Mouse (Mus musculus) MEL (cell line): Measurements from ENCODE around the gene Flrt2. TPM values are rescaled to one million over a fixed set of nuclear protein-coding genes. Genes with fewer than 3 reads are reported as not detected.

ENCODE experiments used
- DNase-seq: peaks from one replicate; pipeline ENCODE4 v3.0.0; 2011; ENCODE audit warnings: low read depth, low spot score
- H3K27ac ChIP-seq: 2 replicates; pipeline ENCODE4 v1.5.1; 2012; ENCODE audit warnings: low read depth, mild to moderate bottlenecking, control low read depth, low read length, moderate library complexity; ENCODE audit not compliant: control insufficient read depth
- H3K27me3 ChIP-seq, 2 experiments: fragments of 150-350 bp in 1 of 2; sonication (generic) in 1 of 2; 2 replicates each; pipeline ENCODE4 v1.6.1; 2012; ENCODE audit warnings: low read length in 2 of 2, mild to moderate bottlenecking in 2 of 2, improper control_type of control experiment in 1 of 2, moderate library complexity in 1 of 2; ENCODE audit not compliant: insufficient read depth in 2 of 2, control insufficient read depth in 1 of 2
- H3K36me3 ChIP-seq, 2 experiments: 2 replicates each; pipeline ENCODE4 v1.6.1; 2012 to 2014; ENCODE audit warnings: low read length in 2 of 2, improper control_type of control experiment in 1 of 2, inconsistent platforms in 1 of 2, mild to moderate bottlenecking in 1 of 2; ENCODE audit not compliant: insufficient read depth in 2 of 2, control insufficient read depth in 1 of 2
- H3K4me1 ChIP-seq, 2 experiments: fragments of 150-350 bp in 1 of 2; sonication (generic) in 1 of 2; 2 replicates each; pipeline ENCODE4 v1.6.1; 2012; ENCODE audit warnings: low read length in 2 of 2, improper control_type of control experiment in 1 of 2, mild to moderate bottlenecking in 1 of 2; ENCODE audit not compliant: insufficient read depth in 2 of 2, control insufficient read depth in 1 of 2
- H3K4me3 ChIP-seq, 2 experiments: fragments of 150-350 bp in 1 of 2; sonication (generic) in 1 of 2; 2 replicates each; pipeline ENCODE4 v1.5.1; 2012; ENCODE audit warnings: low read depth in 2 of 2, low read length in 2 of 2, mild to moderate bottlenecking in 2 of 2, moderate library complexity in 2 of 2, control low read depth in 1 of 2, improper control_type of control experiment in 1 of 2; ENCODE audit not compliant: control insufficient read depth in 1 of 2, insufficient read depth in 1 of 2
- H3K79me2 ChIP-seq: 2 replicates; pipeline ENCODE4 v1.6.1; 2012; ENCODE audit warnings: mild to moderate bottlenecking, low read length, moderate library complexity; ENCODE audit not compliant: control insufficient read depth, poor library complexity, insufficient read depth
- H3K9ac ChIP-seq: 2 replicates; pipeline ENCODE4 v1.6.1; 2012; ENCODE audit warnings: low read depth, mild to moderate bottlenecking, control low read depth, low read length, moderate library complexity; ENCODE audit not compliant: control insufficient read depth, poor library complexity, severe bottlenecking
- H3K9me3 ChIP-seq: fragments of 150-350 bp; sonication (generic); replicated peaks from 2 replicates; pipeline ENCODE4 v1.6.1; 2012; ENCODE audit warnings: mild to moderate bottlenecking, low read length, improper control_type of control experiment, moderate library complexity; ENCODE audit not compliant: insufficient read depth
- CHD1 ChIP-seq: IDR thresholded peaks from 2 replicates; pipeline ENCODE4 v1.6.1; 2012; ENCODE audit warnings: low read depth, mild to moderate bottlenecking, inconsistent platforms, low read length, improper control_type of control experiment
- E2F4 ChIP-seq: IDR thresholded peaks from 2 replicates; pipeline ENCODE4 v1.6.1; 2011; ENCODE audit warnings: low read depth, low read length, improper control_type of control experiment, borderline replicate concordance
- ELF1 ChIP-seq: IDR thresholded peaks from 2 replicates; pipeline ENCODE4 v1.6.1; 2014; ENCODE audit warnings: low read depth, mild to moderate bottlenecking, inconsistent platforms, low read length, improper control_type of control experiment, moderate library complexity
- EP300 ChIP-seq, 2 experiments: IDR thresholded peaks; 2 replicates each; pipeline ENCODE4 v1.6.1; 2011; ENCODE audit warnings: improper control_type of control experiment in 2 of 2, low read length in 2 of 2, low read depth in 1 of 2, mild to moderate bottlenecking in 1 of 2
- ETS1 ChIP-seq: IDR thresholded peaks from 2 replicates; pipeline ENCODE4 v1.6.1; 2012; ENCODE audit warnings: low read depth, mild to moderate bottlenecking, inconsistent platforms, low read length, improper control_type of control experiment, moderate library complexity
- GABPA ChIP-seq: IDR thresholded peaks from 2 replicates; pipeline ENCODE4 v1.6.1; 2012; ENCODE audit warnings: low read depth, mild to moderate bottlenecking, inconsistent platforms, low read length, improper control_type of control experiment, moderate library complexity
- GATA1 ChIP-seq: IDR thresholded peaks from 2 replicates; pipeline ENCODE4 v1.6.1; 2011; ENCODE audit warnings: low read depth, low read length, improper control_type of control experiment
- JUND ChIP-seq: IDR thresholded peaks from 2 replicates; pipeline ENCODE4 v1.6.1; 2011; ENCODE audit warnings: low read depth, mild to moderate bottlenecking, improper control_type of control experiment, low read length
- KAT2A ChIP-seq: conservative IDR thresholded peaks from 2 replicates; pipeline ENCODE4 v1.6.1; 2012; ENCODE audit warnings: low read depth, low read length, improper control_type of control experiment, inconsistent platforms
- MAFK ChIP-seq: IDR thresholded peaks from 2 replicates; pipeline ENCODE4 v1.6.1; 2011; ENCODE audit warnings: low read depth, mild to moderate bottlenecking, low read length, improper control_type of control experiment, borderline replicate concordance
- MEF2A ChIP-seq: IDR thresholded peaks from 2 replicates; pipeline ENCODE4 v1.6.1; 2014; ENCODE audit warnings: low read depth, mild to moderate bottlenecking, inconsistent platforms, low read length, improper control_type of control experiment; ENCODE audit not compliant: poor library complexity, insufficient replicate concordance, severe bottlenecking; ENCODE audit errors: extremely low read depth
- MXI1 ChIP-seq: IDR thresholded peaks from 2 replicates; pipeline ENCODE4 v1.6.1; 2011; ENCODE audit warnings: mild to moderate bottlenecking, low read depth, low read length, improper control_type of control experiment
- NRF1 ChIP-seq: IDR thresholded peaks from 2 replicates; pipeline ENCODE4 v1.6.1; 2014; ENCODE audit warnings: low read depth, mild to moderate bottlenecking, inconsistent platforms, low read length, improper control_type of control experiment, moderate library complexity; ENCODE audit not compliant: poor library complexity, insufficient read depth, severe bottlenecking
- POLR2A ChIP-seq, 2 experiments: IDR thresholded peaks; 2 replicates each; pipeline ENCODE4 v1.6.1; 2011 to 2012; ENCODE audit warnings: low read length in 2 of 2, mild to moderate bottlenecking in 2 of 2, control low read depth in 1 of 2, improper control_type of control experiment in 1 of 2, low read depth in 1 of 2, moderate library complexity in 1 of 2; ENCODE audit not compliant: control insufficient read depth in 1 of 2, insufficient read depth in 1 of 2, poor library complexity in 1 of 2
- POLR2AphosphoS2 ChIP-seq: IDR thresholded peaks from 2 replicates; pipeline ENCODE4 v1.6.1; 2011; ENCODE audit warnings: low read length, improper control_type of control experiment
- POLR2AphosphoS5 ChIP-seq: IDR thresholded peaks from 2 replicates; pipeline ENCODE4 v1.6.1; 2012; ENCODE audit warnings: low read depth, borderline replicate concordance, mild to moderate bottlenecking, inconsistent platforms, low read length, moderate library complexity, mixed read lengths
- RAD21 ChIP-seq: IDR thresholded peaks from 2 replicates; pipeline ENCODE4 v1.6.1; 2011; ENCODE audit warnings: mild to moderate bottlenecking, low read depth, low read length, improper control_type of control experiment
- RCOR1 ChIP-seq: IDR thresholded peaks from 2 replicates; pipeline ENCODE4 v1.6.1; 2012; ENCODE audit warnings: low read depth, mild to moderate bottlenecking, inconsistent platforms, low read length, improper control_type of control experiment
- SIN3A ChIP-seq: IDR thresholded peaks from 2 replicates; pipeline ENCODE4 v1.6.1; 2012; ENCODE audit warnings: low read length, improper control_type of control experiment, inconsistent platforms
- TAL1 ChIP-seq: IDR thresholded peaks from 2 replicates; pipeline ENCODE4 v1.6.1; 2012; ENCODE audit warnings: mild to moderate bottlenecking, inconsistent platforms, low read length, moderate library complexity, mixed read lengths
- TBP ChIP-seq: IDR thresholded peaks from 2 replicates; pipeline ENCODE4 v1.8.0; 2011; ENCODE audit warnings: low read depth, low read length, improper control_type of control experiment
- UBTF ChIP-seq: IDR thresholded peaks from 2 replicates; pipeline ENCODE4 v1.6.1; 2012; ENCODE audit warnings: low read depth, mild to moderate bottlenecking, inconsistent platforms, low read length, improper control_type of control experiment, moderate library complexity, borderline replicate concordance; ENCODE audit not compliant: insufficient read depth
- USF2 ChIP-seq, 2 experiments: IDR thresholded peaks; 2 replicates each; pipeline ENCODE4 v1.6.1; 2011 to 2012; ENCODE audit warnings: improper control_type of control experiment in 2 of 2, low read length in 2 of 2, borderline replicate concordance in 1 of 2, inconsistent platforms in 1 of 2, low read depth in 1 of 2, mild to moderate bottlenecking in 1 of 2; ENCODE audit not compliant: insufficient read depth in 1 of 2
- ZC3H11A ChIP-seq: IDR thresholded peaks from 2 replicates; pipeline ENCODE4 v1.6.1; 2012; ENCODE audit warnings: low read depth, mild to moderate bottlenecking, inconsistent platforms, low read length, improper control_type of control experiment
- ZKSCAN1 ChIP-seq: IDR thresholded peaks from 2 replicates; pipeline ENCODE4 v1.6.1; 2012; ENCODE audit warnings: low read depth, mild to moderate bottlenecking, inconsistent platforms, low read length, improper control_type of control experiment, moderate library complexity
- polyA plus RNA-seq, 2 experiments: library from polyadenylated mRNA; stranded (reverse) in 1 of 2; unstranded in 1 of 2; fragments of >175 nt in 1 of 2; fragments of >200 nt in 1 of 2; gene quantifications; 2 replicates each; pipeline versions ENCODE4 v1.2.1 to v1.2.4; 2012; ENCODE audit warnings: low replicate concordance in 2 of 2, low read depth in 1 of 2; ENCODE audit not compliant: insufficient read length in 2 of 2, insufficient read depth in 1 of 2, missing spikeins in 1 of 2
- total RNA-seq: library from RNA; depleted of rRNA; stranded (reverse); fragments of 300-350 nt; gene quantifications from 2 replicates; pipeline ENCODE4 v1.2.3, GENCODE M21; 2012

The Flrt2 gene
- total and polyA plus RNA-seq, 3 experiments: not detected

DNA sequence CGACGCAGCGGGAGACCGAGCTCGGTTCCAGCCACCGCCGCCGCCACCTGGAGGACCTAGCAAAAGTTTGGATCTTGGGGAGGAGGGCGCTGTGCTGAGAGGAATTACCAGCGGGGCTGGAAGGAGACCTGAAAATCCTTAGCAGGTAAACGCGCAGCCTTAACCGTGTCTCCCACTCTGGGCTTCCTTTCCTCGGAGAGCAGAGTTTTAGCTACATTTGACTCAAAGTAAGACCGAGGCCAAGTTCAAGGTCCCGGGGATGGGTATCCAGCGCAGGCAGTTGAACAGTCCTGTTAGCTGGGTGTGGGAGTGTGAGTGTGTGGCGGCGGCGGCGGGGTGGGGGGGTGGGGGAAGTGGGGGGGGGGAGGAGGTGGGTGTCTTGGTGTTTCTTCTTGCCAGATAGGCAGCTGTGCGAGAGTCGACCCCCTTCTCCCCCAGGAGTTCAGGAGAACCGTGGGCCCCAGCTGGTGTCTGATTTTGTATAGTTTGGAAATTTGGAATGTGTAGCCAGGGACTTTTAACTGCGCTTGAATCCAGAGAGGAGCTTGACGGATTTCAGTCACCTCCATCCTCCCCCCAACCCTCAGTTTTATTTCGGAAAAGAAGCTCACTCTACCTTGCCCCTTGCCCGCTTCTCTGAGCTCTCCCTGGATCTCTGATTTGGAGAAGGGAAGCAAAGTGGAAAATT is 4.0 kb downstream of the Flrt2 start:
- no peaks in the 10 kb centered on the region for H3K79me2 ChIP-seq
- no peaks in the 10 kb centered on the region for H3K4me1 ChIP-seq
- DNase-seq: no peak
- H3K4me3 ChIP-seq: no peak overlapping the region
- H3K36me3 ChIP-seq: no peaks in the 10 kb centered on the region
- no peak overlapping the region for H3K9ac ChIP-seq
- H3K27me3 ChIP-seq: no peaks in the 10 kb centered on the region
- no peak overlapping the region for H3K27ac ChIP-seq
- H3K9me3 ChIP-seq: no peaks in the 10 kb centered on the region
- TF ChIP-seq CHD1: no peak
- TF ChIP-seq TBP: no peak
- no peak for TF ChIP-seq MXI1
- TF ChIP-seq USF2 (IDR thresholded peaks at IDR 0.05; ENCODE audit: borderline replicate concordance in 1 of 2, insufficient read depth in 1 of 2, low read depth in 1 of 2, low read length in 2 of 2): no peak
- no peak for TF ChIP-seq E2F4
- no peak for TF ChIP-seq POLR2A (IDR thresholded peaks at IDR 0.05; ENCODE audit: control insufficient read depth in 1 of 2, insufficient read depth in 1 of 2, low read depth in 1 of 2, low read length in 2 of 2, poor library complexity in 1 of 2)
- TF ChIP-seq RAD21: no peak
- TF ChIP-seq SIN3A: no peak
- no peak for TF ChIP-seq ZKSCAN1
- no peak for TF ChIP-seq POLR2AphosphoS2
- TF ChIP-seq ETS1: no peak

DNA sequence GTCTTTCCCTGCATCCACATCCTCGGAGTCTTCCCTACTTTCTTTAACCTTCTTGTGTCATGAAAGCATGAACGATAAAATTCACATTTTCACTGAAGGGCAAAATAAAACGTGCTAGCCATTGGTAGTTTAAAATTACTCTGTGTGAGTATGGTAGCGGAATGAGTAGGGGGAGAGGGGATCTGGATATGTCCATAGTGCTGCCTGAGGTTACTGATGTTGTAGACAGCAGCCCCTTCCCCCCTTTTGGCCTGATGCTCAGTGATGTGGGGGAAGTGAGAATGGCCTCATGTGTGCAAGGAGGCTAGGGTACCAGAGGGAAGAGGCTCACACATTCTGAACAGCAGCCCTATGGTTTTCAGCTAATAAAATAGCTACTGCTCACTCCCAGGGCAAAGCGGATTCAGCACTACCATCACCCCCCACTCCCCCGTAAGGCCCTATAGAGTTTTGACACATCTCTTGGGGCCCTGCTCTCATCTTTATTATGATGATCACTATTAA is 4.5 kb downstream of the Flrt2 start:
- no peak for TF ChIP-seq RAD21
- no peak for TF ChIP-seq JUND
- no peak for TF ChIP-seq RCOR1
- no peak for TF ChIP-seq SIN3A
- no peak for TF ChIP-seq GATA1
- TF ChIP-seq NRF1: no peak
- no peak for TF ChIP-seq ZC3H11A
- TF ChIP-seq CHD1: no peak
- no peak for TF ChIP-seq POLR2A (IDR thresholded peaks at IDR 0.05; ENCODE audit: control insufficient read depth in 1 of 2, insufficient read depth in 1 of 2, low read depth in 1 of 2, low read length in 2 of 2, poor library complexity in 1 of 2)
- no peak for TF ChIP-seq EP300 (IDR thresholded peaks at IDR 0.05; ENCODE audit: low read depth in 1 of 2, low read length in 2 of 2)
- no peak for TF ChIP-seq TAL1
- TF ChIP-seq ELF1: no peak
- TF ChIP-seq MAFK: no peak
- no peak for TF ChIP-seq UBTF
- no peak for TF ChIP-seq MEF2A
- no peak for TF ChIP-seq GABPA
- TF ChIP-seq E2F4: no peak
- TF ChIP-seq ZKSCAN1: no peak
- TF ChIP-seq POLR2AphosphoS5: no peak
- TF ChIP-seq KAT2A: no peak
- Histone ChIP-seq H3K9ac (no peak overlapping the region), H3K9me3 (no peaks in the 10 kb centered on the region)

More for the DNA sequence above, 4.5 kb downstream of the Flrt2 start:
- Histone ChIP-seq H3K4me3 (no peak overlapping the region), H3K27me3 (no peaks in the 10 kb centered on the region), H3K36me3 (no peaks in the 10 kb centered on the region), H3K79me2 (no peaks in the 10 kb centered on the region), H3K4me1 (no peaks in the 10 kb centered on the region), H3K27ac (no peak overlapping the region)
- no peak for DNase-seq
